ENCODE assay signal across 9 mouse cellular contexts in genomic region chr9:104002913-104003330, GRCm38 (mm10). TPM values are rescaled to one million over a fixed set of nuclear protein-coding genes. Genes with fewer than 3 reads are reported as not detected.
DNase-seq lines count a peak whose midpoint lies in the region; ATAC-seq and TF ChIP-seq lines count a peak whose summit lies in the region.
"Had no signal": no experiment of that assay in that cellular context is flagged by ENCODE, and none has a peak within 500 bp of the region (broad histone marks: within the 10 kb centered on the region; RNA-seq: fewer than 3 reads in every experiment).

No protein-coding gene starts in this region.

- H3K9me3 ChIP-seq in heart, postnatal 0 days (replicated peaks; ENCODE audit: control insufficient read depth, low read length): no peaks in the 10 kb centered on the region

- peak overlapping the region; percentile 79 for H3K9ac ChIP-seq in heart, postnatal 0 days (replicated peaks; ENCODE audit: low read depth, low read length)

- 0 out of 2 replicates have a peak, but pooled peaks cover 9% of the 10 kb centered on the region for H3K36me3 ChIP-seq in heart, postnatal 0 days (replicated peaks; ENCODE audit: control insufficient read depth, insufficient read depth, low read length)

- no peaks in the 10 kb centered on the region for H3K27me3 ChIP-seq in heart, postnatal 0 days (ENCODE audit: control insufficient read depth, insufficient read depth, low read length)

- H3K27ac ChIP-seq in heart, postnatal 0 days (ENCODE audit: low read depth): peak overlapping the region; percentile 89

- under 1% methylated on average over 37 of the region's 37 CpGs for WGBS in heart, postnatal 0 days

- H3K4me2 ChIP-seq in heart, postnatal 0 days (ENCODE audit: low read depth, low read length): peak overlapping the region; percentile 81

- TF ChIP-seq CTCF in heart, postnatal 0 days (IDR thresholded peaks at IDR 0.05; ENCODE audit: low read depth): peak; percentile 42

- peak; percentile 19 for DNase-seq in urinary bladder, postnatal 10 days (ENCODE audit: low spot score)
- DNase-seq in urinary bladder, adult 2 months (ENCODE audit: low spot score): no peak
- peak; percentile 33 for DNase-seq in c-Kit-positive CD71-positive TER-119-negative erythroid progenitor cells, embryonic 14.5 days (ENCODE audit: low read depth)
- peak; percentile 75 for DNase-seq in heart, postnatal 0 days (ENCODE audit: low spot score)
- peak; percentile 77 for DNase-seq in layer of hippocampus, adult 9-11 months
- DNase-seq in lung, postnatal 4 days: peak; percentile 76 to 80
- peak; percentile 77 for DNase-seq in right cerebral cortex, postnatal 25 days
- no peak for DNase-seq in yolk sac, embryonic 10.5 days (ENCODE audit: low spot score)

- peak; percentile 31 for ATAC-seq in heart, postnatal 0 days (ENCODE audit: insufficient read depth, low read depth)

- TF ChIP-seq EP300 in heart, postnatal 0 days (IDR thresholded peaks at IDR 0.05; ENCODE audit: low read depth): no peak

- peaks cover 17% of the 10 kb centered on the region; the same call in 1 of the 2 replicates for H3K4me1 ChIP-seq in heart, postnatal 0 days (ENCODE audit: control insufficient read depth, insufficient read depth)

- H3K4me3 ChIP-seq in heart, postnatal 0 days (ENCODE audit: low read depth, low read length): peak overlapping the region; percentile 70

RNA-seq across cellular contexts. Expression of gene Nphp3, which starts 0.6 kb away (rescaled TPM):
- polyA plus RNA-seq in urinary bladder, adult 2 months (2012; rRNA removed): 12.2 and 14.5 TPM in 2 replicates
- 7.7 and 9.8 TPM in 2 replicates for total RNA-seq in heart, postnatal 0 days (2014; rRNA removed; ENCODE audit: low replicate concordance)
- polyA plus RNA-seq in heart, postnatal 0 days (2015; fragmentation: Nextera tagmentation; extraction: Ambion mirVana): 1.7 and 2.0 TPM in 2 replicates

RNA-seq across cellular contexts. Expression of gene Gm28305, which starts 37.5 kb away (rescaled TPM):
- not detected in 2 replicates for polyA plus RNA-seq in urinary bladder, adult 2 months (2012; rRNA removed)
- not detected in 2 replicates for total RNA-seq in heart, postnatal 0 days (2014; rRNA removed; ENCODE audit: low replicate concordance)
- polyA plus RNA-seq in heart, postnatal 0 days (2015; fragmentation: Nextera tagmentation; extraction: Ambion mirVana): not detected in 2 replicates
- total RNA-seq: left cerebral cortex, adult 8-10 months had no signal

Comparison
In these comparisons a context has a peak if more than half of its experiments do, and no peak if none do; other contexts are left out.
1. DNase-seq: peak in urinary bladder, postnatal 10 days (single experiment), c-Kit-positive CD71-positive TER-119-negative erythroid progenitor cells, embryonic 14.5 days (single experiment), heart, postnatal 0 days (single experiment), layer of hippocampus, adult 9-11 months (single experiment), lung, postnatal 4 days (2 of 2) and right cerebral cortex, postnatal 25 days (single experiment); none in urinary bladder, adult 2 months (single experiment) and yolk sac, embryonic 10.5 days (single experiment).